Mouse (Mus musculus): ENCODE measurements around the gene Pkhd1. TPM values are rescaled to one million over a fixed set of nuclear protein-coding genes. Genes with fewer than 3 reads are reported as not detected.

The Pkhd1 gene
- total RNA-seq, 1 experiment from 2014 or later, result 0.78 TPM

Other genes with a start within 250 kb of the Pkhd1 start
- not detected in 2 replicates for gene Il17a, start 112.8 kb upstream of the Pkhd1 start, total RNA-seq (2021)
- gene Il17f, start 172.6 kb upstream of the Pkhd1 start, total RNA-seq (2021), result not detected in 2 replicates
- 35.1 and 41.6 TPM in 2 replicates for gene Mcm3, start 202.2 kb upstream of the Pkhd1 start, total RNA-seq (2021)

All from adrenal gland, postnatal 14 days (tissue).